Mouse (Mus musculus): ENCODE data around the gene Trp53i13.
"Not testable (repeated sequence)": the region's sequence is repeated elsewhere in the genome, so short reads cannot be mapped to it uniquely, and the experiment has no call there.

Gene Trp53i13

GRCm38 (mm10) chr11:77515637-77516552 is at the start of gene Trp53i13:
TSS of gene Trp53i13 (minus strand) at chr11:77515980.
- DNase-seq (ENCODE audit: low spot score in 2 of 2): peak in 1 of 2 experiments; percentile 45

GRCm38 (mm10) chr11:77545261-77545660 is 29.5 kb upstream of the Trp53i13 start:
- no peak for DNase-seq (ENCODE audit: low spot score in 2 of 2)

- no peak for DNase-seq (ENCODE audit: low spot score in 2 of 2)
Observed at GRCm38 (mm10) chr11:77532202-77532846, 16.5 kb upstream of the Trp53i13 start.

GRCm38 (mm10) chr11:77530862-77531261 is 15.1 kb upstream of the Trp53i13 start:
- DNase-seq (ENCODE audit: low spot score in 2 of 2): no peak

- no peak for DNase-seq (ENCODE audit: low spot score in 2 of 2)
Observed at GRCm38 (mm10) chr11:77529644-77530043, 13.9 kb upstream of the Trp53i13 start.

GRCm38 (mm10) chr11:77528420-77528819 is 12.6 kb upstream of the Trp53i13 start:
- DNase-seq (ENCODE audit: low spot score in 2 of 2): not testable (repeated sequence)

GRCm38 (mm10) chr11:77525804-77526486 is 10.2 kb upstream of the Trp53i13 start:
- no peak for DNase-seq (ENCODE audit: low spot score in 2 of 2)

- peak; percentile 58 to 61 for DNase-seq (ENCODE audit: low spot score in 2 of 2)
Observed at GRCm38 (mm10) chr11:77520601-77521529, 5.1 kb upstream of the Trp53i13 start.

- DNase-seq (ENCODE audit: low spot score in 2 of 2): peak; percentile 79 to 82
Observed at GRCm38 (mm10) chr11:77519043-77519442, 3.3 kb upstream of the Trp53i13 start, which contains the start of gene Gm10392. TSS of gene Gm10392 (minus strand) at chr11:77519198.

GRCm38 (mm10) chr11:77518051-77518798 is 2.4 kb upstream of the Trp53i13 start:
- DNase-seq (ENCODE audit: low spot score in 2 of 2): peak in 1 of 2 experiments; percentile 45

GRCm38 (mm10) chr11:77516553-77517425 is 1.0 kb upstream of the Trp53i13 start:
- DNase-seq (ENCODE audit: low spot score in 2 of 2): no peak

GRCm38 (mm10) chr11:77514832-77515636 is 746 bp downstream of the Trp53i13 start, which contains the start of gene Abhd15:
TSS of gene Abhd15 (plus strand) at chr11:77515121.
- peak; percentile 56 to 71 for DNase-seq (ENCODE audit: low spot score in 2 of 2)

- DNase-seq (ENCODE audit: low spot score in 2 of 2): no peak
Observed at GRCm38 (mm10) chr11:77514281-77514831, 1.4 kb downstream of the Trp53i13 start.

GRCm38 (mm10) chr11:77513811-77514170 is 2.0 kb downstream of the Trp53i13 start:
- DNase-seq (ENCODE audit: low spot score in 2 of 2): no peak

- peak; percentile 82 to 90 for DNase-seq (ENCODE audit: low spot score in 2 of 2)
Observed at GRCm38 (mm10) chr11:77512891-77513810, 2.6 kb downstream of the Trp53i13 start.

- no peak for DNase-seq (ENCODE audit: low spot score in 2 of 2)
Observed at GRCm38 (mm10) chr11:77511336-77511735, 4.4 kb downstream of the Trp53i13 start.
